10 mouse cellular contexts compared by ENCODE assay signal in the genomic region with DNA sequence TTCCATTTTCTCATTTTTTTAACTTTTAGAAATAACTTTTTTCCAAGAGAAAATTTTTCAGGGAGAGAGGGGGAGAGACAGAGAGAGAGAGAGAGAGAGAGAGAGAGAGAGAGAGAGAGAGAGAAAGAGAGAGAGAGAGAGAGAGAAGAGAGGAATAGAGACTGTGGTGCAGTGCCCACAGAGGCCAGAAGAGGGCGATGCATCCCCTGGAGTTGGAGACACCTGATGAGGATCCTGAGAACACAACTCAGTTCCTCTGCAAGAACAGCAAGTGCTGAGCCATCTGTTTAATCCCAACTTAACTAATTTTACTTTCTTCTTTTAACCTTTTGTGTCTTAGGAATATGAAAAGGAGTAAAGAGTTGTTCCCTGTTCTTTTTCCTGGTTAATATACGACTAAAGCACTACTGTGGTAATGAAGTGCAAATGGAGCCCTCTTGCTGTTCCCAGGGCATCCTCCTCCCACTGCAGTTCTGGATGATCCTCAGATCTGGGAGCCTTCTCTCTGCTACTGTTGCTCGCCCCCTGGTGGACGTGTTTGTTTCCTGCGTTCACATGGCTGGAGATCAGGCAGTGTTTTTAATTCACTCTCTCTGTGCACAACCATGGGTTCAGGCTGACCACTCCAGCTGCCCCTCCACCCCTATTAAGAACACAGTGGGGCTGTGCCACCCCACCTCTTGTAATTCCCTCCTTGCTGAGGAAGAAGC. TPM values are rescaled to one million over a fixed set of nuclear protein-coding genes. Genes with fewer than 3 reads are reported as not detected.
DNase-seq lines count a peak whose midpoint lies in the region; ATAC-seq and TF ChIP-seq lines count a peak whose summit lies in the region.
"Not testable (repeated sequence)": the region's sequence is repeated elsewhere in the genome, so short reads cannot be mapped to it uniquely, and the experiment has no call there.
"Had no signal": no experiment of that assay in that cellular context is flagged by ENCODE, and none has a peak within 500 bp of the region (broad histone marks: within the 10 kb centered on the region; RNA-seq: fewer than 3 reads in every experiment).

No protein-coding gene starts in this region.

- not testable (repeated sequence) for TF ChIP-seq POLR2A in ES-Bruce4 (IDR thresholded peaks at IDR 0.05; ENCODE audit: insufficient read depth, low read length); embryonic fibroblast, embryonic 13.5 days (IDR thresholded peaks at IDR 0.05; ENCODE audit: low read depth, low read length); lung, adult 2 months (IDR thresholded peaks at IDR 0.05; ENCODE audit: borderline replicate concordance, extremely low read depth, low read depth, low read length)

- not testable (repeated sequence) for H3K36me3 ChIP-seq in ES-Bruce4 (ENCODE audit: control insufficient read depth, insufficient read depth, low read length, poor library complexity, severe bottlenecking); neural tube, embryonic 11.5 days (ENCODE audit: control insufficient read depth, insufficient read depth, low read length)

- not testable (repeated sequence) for H3K27ac ChIP-seq in ES-Bruce4 (ENCODE audit: insufficient read depth, low read length); embryonic fibroblast, embryonic 13.5 days (ENCODE audit: insufficient read depth, low read length); neural tube, embryonic 11.5 days (ENCODE audit: low read depth, low read length)

- ATAC-seq in neural tube, embryonic 11.5 days (ENCODE audit: insufficient read depth, low FRiP score, low TSS enrichment), result not testable (repeated sequence)

- peak; percentile 16 for DNase-seq in c-Kit-positive CD71-positive TER-119-positive erythroid progenitor cells, embryonic 14.5 days (ENCODE audit: low spot score)
- DNase-seq in heart, postnatal 14 days, result peak; percentile 34 to 59
- peak; percentile 63 for DNase-seq in kidney, postnatal 14 days
- not testable (repeated sequence) for DNase-seq in lung, adult 2 months
- DNase-seq in neural tube, embryonic 11.5 days (ENCODE audit: low spot score), result peak; percentile 35
- DNase-seq in testis, postnatal 10 days (ENCODE audit: low spot score), result peak; percentile 83

- not testable (repeated sequence) for H3K9ac ChIP-seq in ES-Bruce4 (ENCODE audit: low read depth, poor library complexity, severe bottlenecking); neural tube, embryonic 11.5 days (ENCODE audit: low read length)

- not testable (repeated sequence) for H3K9me3 ChIP-seq in ES-Bruce4 (replicated peaks; ENCODE audit: control insufficient read depth, insufficient read depth, low read length, poor library complexity, severe bottlenecking); neural tube, embryonic 11.5 days (ENCODE audit: control insufficient read depth, low read length)

- TF ChIP-seq CTCF in ES-Bruce4 (IDR thresholded peaks at IDR 0.05; ENCODE audit: low read depth, low read length), result peak; percentile 57
- peak; percentile 40; the same call in 1 of the 2 replicates for TF ChIP-seq CTCF in embryonic fibroblast, embryonic 13.5 days (IDR thresholded peaks at IDR 0.05; ENCODE audit: borderline replicate concordance, insufficient read depth, low read length)
- TF ChIP-seq CTCF in lung, adult 2 months (IDR thresholded peaks at IDR 0.05; ENCODE audit: insufficient read depth, low read length), result peak; percentile 62

- not testable (repeated sequence) for H3K4me2 ChIP-seq in neural tube, embryonic 11.5 days (ENCODE audit: low read depth)

- intact Hi-C loops in heart, postnatal 14 days (cut with DNase I), result not testable (repeated sequence)

- WGBS in lung, adult 2 months, result 4% methylated on average over 5 of the region's 5 CpGs
- WGBS in neural tube, embryonic 11.5 days, result 6% methylated on average over 4 of the region's 5 CpGs

- TF ChIP-seq EP300 in ES-Bruce4 (IDR thresholded peaks at IDR 0.05; ENCODE audit: insufficient read depth, low read depth, low read length), result not testable (repeated sequence)

- H3K4me1 ChIP-seq in ES-Bruce4 (ENCODE audit: control insufficient read depth, insufficient read depth, low read length); embryonic fibroblast, embryonic 13.5 days (ENCODE audit: control insufficient read depth, insufficient read depth, low read length); lung, adult 2 months (ENCODE audit: control insufficient read depth, insufficient read depth, low read length); neural tube, embryonic 11.5 days (ENCODE audit: control insufficient read depth, insufficient read depth, low read length): not testable (repeated sequence)

- not testable (repeated sequence) for H3K27me3 ChIP-seq in ES-Bruce4 (ENCODE audit: control insufficient read depth, insufficient read depth, low read length, poor library complexity, severe bottlenecking); neural tube, embryonic 11.5 days (ENCODE audit: control insufficient read depth, insufficient read depth, low read length)

- not testable (repeated sequence) for H3K4me3 ChIP-seq in ES-Bruce4 (ENCODE audit: low read depth, low read length); embryonic fibroblast, embryonic 13.5 days (ENCODE audit: insufficient read depth, low read length); lung, adult 2 months (replicated peaks; ENCODE audit: extremely low read depth, low read depth, low read length); neural tube, embryonic 11.5 days (ENCODE audit: low read depth, low read length)

RNA-seq across cellular contexts. Expression of gene Ugt1a6a, which starts 9.5 kb away (rescaled TPM):
- not detected in 2 replicates for polyA plus RNA-seq in ES-Bruce4 (2011; ENCODE audit: insufficient read depth, insufficient read length, low read depth, missing spikeins)
- 16.4 and 20.8 TPM in 2 replicates for polyA plus RNA-seq in embryonic fibroblast, embryonic 13.5 days (2011; ENCODE audit: insufficient read length, low read depth, missing spikeins)
- 1 to 10 TPM; 3.8 to 5.7 TPM for total RNA-seq in heart, postnatal 14 days (2021)
- 34.5 and 45.3 TPM in 2 replicates for polyA plus RNA-seq in lung, adult 2 months (2012; rRNA removed)
- 0.18 TPM in 1 of 2 replicates, not detected in the other for polyA plus RNA-seq in neural tube, embryonic 11.5 days (2014; fragmentation: Nextera tagmentation; extraction: Ambion mirVana)

RNA-seq across cellular contexts. Expression of gene Ugt1a5, which starts 21.7 kb away (rescaled TPM):
- polyA plus RNA-seq in ES-Bruce4 (2011; ENCODE audit: insufficient read depth, insufficient read length, low read depth, missing spikeins), result not detected in 2 replicates
- 0.39 TPM in 1 of 2 replicates, not detected in the other for polyA plus RNA-seq in embryonic fibroblast, embryonic 13.5 days (2011; ENCODE audit: insufficient read length, low read depth, missing spikeins)
- total RNA-seq in heart, postnatal 14 days (2021), result under 1 TPM; 0.34 to 0.50 TPM
- 0.06 and 0.36 TPM in 2 replicates for polyA plus RNA-seq in lung, adult 2 months (2012; rRNA removed)
- polyA plus RNA-seq in neural tube, embryonic 11.5 days (2014; fragmentation: Nextera tagmentation; extraction: Ambion mirVana), result not detected in 2 replicates
- polyA plus RNA-seq: activated CD4-positive, CD25-positive, alpha-beta regulatory T cell, adult 4 months; inflammation-experienced regulatory T-cells, adult 6 months had no signal

RNA-seq across cellular contexts. Expression of gene Ugt1a6b, which starts 41.1 kb away (rescaled TPM):
- polyA plus RNA-seq in ES-Bruce4 (2011; ENCODE audit: insufficient read depth, insufficient read length, low read depth, missing spikeins), result not detected in 2 replicates
- polyA plus RNA-seq in embryonic fibroblast, embryonic 13.5 days (2011; ENCODE audit: insufficient read length, low read depth, missing spikeins), result 0.58 and 1.8 TPM in 2 replicates
- under 1 TPM; 0.34 to 0.96 TPM for total RNA-seq in heart, postnatal 14 days (2021)
- polyA plus RNA-seq in lung, adult 2 months (2012; rRNA removed), result 2.4 and 2.9 TPM in 2 replicates
- not detected in 2 replicates for polyA plus RNA-seq in neural tube, embryonic 11.5 days (2014; fragmentation: Nextera tagmentation; extraction: Ambion mirVana)
- polyA plus RNA-seq: activated CD4-positive, CD25-positive, alpha-beta regulatory T cell, adult 4 months; inflammation-experienced regulatory T-cells, adult 6 months had no signal

RNA-seq across cellular contexts. Expression of gene Ugt1a7c, which starts 49.3 kb away (rescaled TPM):
- 0.41 TPM in 1 of 2 replicates, not detected in the other for polyA plus RNA-seq in ES-Bruce4 (2011; ENCODE audit: insufficient read depth, insufficient read length, low read depth, missing spikeins)
- polyA plus RNA-seq in embryonic fibroblast, embryonic 13.5 days (2011; ENCODE audit: insufficient read length, low read depth, missing spikeins), result 8.0 and 11.2 TPM in 2 replicates
- total RNA-seq in heart, postnatal 14 days (2021), result 1 to 10 TPM; 2.2 TPM
- 4.8 and 6.1 TPM in 2 replicates for polyA plus RNA-seq in lung, adult 2 months (2012; rRNA removed)
- polyA plus RNA-seq in neural tube, embryonic 11.5 days (2014; fragmentation: Nextera tagmentation; extraction: Ambion mirVana), result 0.54 and 0.65 TPM in 2 replicates

RNA-seq across cellular contexts. Expression of gene Ugt1a2, which starts 56.3 kb away (rescaled TPM):
- polyA plus RNA-seq in ES-Bruce4 (2011; ENCODE audit: insufficient read depth, insufficient read length, low read depth, missing spikeins), result not detected in 2 replicates
- not detected in 2 replicates for polyA plus RNA-seq in embryonic fibroblast, embryonic 13.5 days (2011; ENCODE audit: insufficient read length, low read depth, missing spikeins)
- not detected for total RNA-seq in heart, postnatal 14 days (2021)
- polyA plus RNA-seq in lung, adult 2 months (2012; rRNA removed), result 0.11 and 0.12 TPM in 2 replicates
- polyA plus RNA-seq in neural tube, embryonic 11.5 days (2014; fragmentation: Nextera tagmentation; extraction: Ambion mirVana), result not detected in 2 replicates
- polyA plus RNA-seq: activated CD4-positive, CD25-positive, alpha-beta regulatory T cell, adult 4 months; inflammation-experienced regulatory T-cells, adult 6 months had no signal

Comparison
In these comparisons a context has a peak if more than half of its experiments do, and no peak if none do; other contexts are left out.
1. RNA of gene Ugt1a6a, which starts 9.5 kb away (polyA plus RNA-seq): 34.5 to 45.3 TPM in lung, adult 2 months and 16.4 to 20.8 TPM in embryonic fibroblast, embryonic 13.5 days; not detected in ES-Bruce4 and 0.18 TPM in neural tube, embryonic 11.5 days; every median in the first group is over 10 times any median in the second.
2. Peak in every context shown above with its lines, with median percentiles within 50 percentile points of each other: CTCF ChIP-seq.